Mouse (Mus musculus) MEL (cell line): ENCODE results near the gene Gm17455. TPM values are rescaled to one million over a fixed set of nuclear protein-coding genes. Genes with fewer than 3 reads are reported as not detected.

Source experiments
- DNase-seq: peaks from one replicate; pipeline ENCODE4 v3.0.0; 2011; ENCODE audit warnings: low read depth, low spot score
- H3K27ac ChIP-seq: 2 replicates; pipeline ENCODE4 v1.5.1; 2012; ENCODE audit warnings: low read depth, mild to moderate bottlenecking, control low read depth, low read length, moderate library complexity; ENCODE audit not compliant: control insufficient read depth
- H3K27me3 ChIP-seq, 2 experiments: fragments of 150-350 bp in 1 of 2; sonication (generic) in 1 of 2; 2 replicates each; pipeline ENCODE4 v1.6.1; 2012; ENCODE audit warnings: low read length in 2 of 2, mild to moderate bottlenecking in 2 of 2, improper control_type of control experiment in 1 of 2, moderate library complexity in 1 of 2; ENCODE audit not compliant: insufficient read depth in 2 of 2, control insufficient read depth in 1 of 2
- H3K36me3 ChIP-seq, 2 experiments: 2 replicates each; pipeline ENCODE4 v1.6.1; 2012 to 2014; ENCODE audit warnings: low read length in 2 of 2, improper control_type of control experiment in 1 of 2, inconsistent platforms in 1 of 2, mild to moderate bottlenecking in 1 of 2; ENCODE audit not compliant: insufficient read depth in 2 of 2, control insufficient read depth in 1 of 2
- H3K4me1 ChIP-seq, 2 experiments: fragments of 150-350 bp in 1 of 2; sonication (generic) in 1 of 2; 2 replicates each; pipeline ENCODE4 v1.6.1; 2012; ENCODE audit warnings: low read length in 2 of 2, improper control_type of control experiment in 1 of 2, mild to moderate bottlenecking in 1 of 2; ENCODE audit not compliant: insufficient read depth in 2 of 2, control insufficient read depth in 1 of 2
- H3K4me3 ChIP-seq, 2 experiments: fragments of 150-350 bp in 1 of 2; sonication (generic) in 1 of 2; 2 replicates each; pipeline ENCODE4 v1.5.1; 2012; ENCODE audit warnings: low read depth in 2 of 2, low read length in 2 of 2, mild to moderate bottlenecking in 2 of 2, moderate library complexity in 2 of 2, control low read depth in 1 of 2, improper control_type of control experiment in 1 of 2; ENCODE audit not compliant: control insufficient read depth in 1 of 2, insufficient read depth in 1 of 2
- H3K79me2 ChIP-seq: 2 replicates; pipeline ENCODE4 v1.6.1; 2012; ENCODE audit warnings: mild to moderate bottlenecking, low read length, moderate library complexity; ENCODE audit not compliant: control insufficient read depth, poor library complexity, insufficient read depth
- H3K9ac ChIP-seq: 2 replicates; pipeline ENCODE4 v1.6.1; 2012; ENCODE audit warnings: low read depth, mild to moderate bottlenecking, control low read depth, low read length, moderate library complexity; ENCODE audit not compliant: control insufficient read depth, poor library complexity, severe bottlenecking
- H3K9me3 ChIP-seq: fragments of 150-350 bp; sonication (generic); replicated peaks from 2 replicates; pipeline ENCODE4 v1.6.1; 2012; ENCODE audit warnings: mild to moderate bottlenecking, low read length, improper control_type of control experiment, moderate library complexity; ENCODE audit not compliant: insufficient read depth
- CHD2 ChIP-seq: IDR thresholded peaks from 2 replicates; pipeline ENCODE4 v1.6.1; 2011; ENCODE audit warnings: low read length, improper control_type of control experiment
- CTCF ChIP-seq, 3 experiments: IDR thresholded peaks in 2 of 3; conservative IDR thresholded peaks in 1 of 3; 2 replicates each; pipeline ENCODE4 v1.5.1; 2011 to 2012; ENCODE audit warnings: low read length in 3 of 3, low read depth in 2 of 3, mild to moderate bottlenecking in 2 of 3, improper control_type of control experiment in 1 of 3, inconsistent platforms in 1 of 3, mixed read lengths in 1 of 3, moderate library complexity in 1 of 3; ENCODE audit not compliant: control insufficient read depth in 1 of 3, insufficient read depth in 1 of 3, poor library complexity in 1 of 3, severe bottlenecking in 1 of 3
- EP300 ChIP-seq, 2 experiments: IDR thresholded peaks; 2 replicates each; pipeline ENCODE4 v1.6.1; 2011; ENCODE audit warnings: improper control_type of control experiment in 2 of 2, low read length in 2 of 2, low read depth in 1 of 2, mild to moderate bottlenecking in 1 of 2
- ETS1 ChIP-seq: IDR thresholded peaks from 2 replicates; pipeline ENCODE4 v1.6.1; 2012; ENCODE audit warnings: low read depth, mild to moderate bottlenecking, inconsistent platforms, low read length, improper control_type of control experiment, moderate library complexity
- GABPA ChIP-seq: IDR thresholded peaks from 2 replicates; pipeline ENCODE4 v1.6.1; 2012; ENCODE audit warnings: low read depth, mild to moderate bottlenecking, inconsistent platforms, low read length, improper control_type of control experiment, moderate library complexity
- GATA1 ChIP-seq: IDR thresholded peaks from 2 replicates; pipeline ENCODE4 v1.6.1; 2011; ENCODE audit warnings: low read depth, low read length, improper control_type of control experiment
- HCFC1 ChIP-seq: IDR thresholded peaks from 2 replicates; pipeline ENCODE4 v1.6.1; 2012; ENCODE audit warnings: low read depth, mild to moderate bottlenecking, inconsistent platforms, low read length, improper control_type of control experiment, moderate library complexity
- JUND ChIP-seq: IDR thresholded peaks from 2 replicates; pipeline ENCODE4 v1.6.1; 2011; ENCODE audit warnings: low read depth, mild to moderate bottlenecking, improper control_type of control experiment, low read length
- KAT2A ChIP-seq: conservative IDR thresholded peaks from 2 replicates; pipeline ENCODE4 v1.6.1; 2012; ENCODE audit warnings: low read depth, low read length, improper control_type of control experiment, inconsistent platforms
- MEF2A ChIP-seq: IDR thresholded peaks from 2 replicates; pipeline ENCODE4 v1.6.1; 2014; ENCODE audit warnings: low read depth, mild to moderate bottlenecking, inconsistent platforms, low read length, improper control_type of control experiment; ENCODE audit not compliant: poor library complexity, insufficient replicate concordance, severe bottlenecking; ENCODE audit errors: extremely low read depth
- MXI1 ChIP-seq: IDR thresholded peaks from 2 replicates; pipeline ENCODE4 v1.6.1; 2011; ENCODE audit warnings: mild to moderate bottlenecking, low read depth, low read length, improper control_type of control experiment
- MYB ChIP-seq: IDR thresholded peaks from 2 replicates; pipeline ENCODE4 v1.6.1; 2011; ENCODE audit warnings: mild to moderate bottlenecking, low read depth, low read length, improper control_type of control experiment
- MYC ChIP-seq: IDR thresholded peaks from 2 replicates; pipeline ENCODE4 v1.6.1; 2011; ENCODE audit warnings: low read depth, mild to moderate bottlenecking, low read length, improper control_type of control experiment, moderate library complexity
- RAD21 ChIP-seq: IDR thresholded peaks from 2 replicates; pipeline ENCODE4 v1.6.1; 2011; ENCODE audit warnings: mild to moderate bottlenecking, low read depth, low read length, improper control_type of control experiment
- RCOR1 ChIP-seq: IDR thresholded peaks from 2 replicates; pipeline ENCODE4 v1.6.1; 2012; ENCODE audit warnings: low read depth, mild to moderate bottlenecking, inconsistent platforms, low read length, improper control_type of control experiment
- TAL1 ChIP-seq: IDR thresholded peaks from 2 replicates; pipeline ENCODE4 v1.6.1; 2012; ENCODE audit warnings: mild to moderate bottlenecking, inconsistent platforms, low read length, moderate library complexity, mixed read lengths
- TBP ChIP-seq: IDR thresholded peaks from 2 replicates; pipeline ENCODE4 v1.8.0; 2011; ENCODE audit warnings: low read depth, low read length, improper control_type of control experiment
- TCF12 ChIP-seq: IDR thresholded peaks from 2 replicates; pipeline ENCODE4 v1.6.1; 2014; ENCODE audit warnings: low read depth, mild to moderate bottlenecking, inconsistent platforms, low read length, improper control_type of control experiment, moderate library complexity
- UBTF ChIP-seq: IDR thresholded peaks from 2 replicates; pipeline ENCODE4 v1.6.1; 2012; ENCODE audit warnings: low read depth, mild to moderate bottlenecking, inconsistent platforms, low read length, improper control_type of control experiment, moderate library complexity, borderline replicate concordance; ENCODE audit not compliant: insufficient read depth
- USF2 ChIP-seq, 2 experiments: IDR thresholded peaks; 2 replicates each; pipeline ENCODE4 v1.6.1; 2011 to 2012; ENCODE audit warnings: improper control_type of control experiment in 2 of 2, low read length in 2 of 2, borderline replicate concordance in 1 of 2, inconsistent platforms in 1 of 2, low read depth in 1 of 2, mild to moderate bottlenecking in 1 of 2; ENCODE audit not compliant: insufficient read depth in 1 of 2
- ZC3H11A ChIP-seq: IDR thresholded peaks from 2 replicates; pipeline ENCODE4 v1.6.1; 2012; ENCODE audit warnings: low read depth, mild to moderate bottlenecking, inconsistent platforms, low read length, improper control_type of control experiment
- ZKSCAN1 ChIP-seq: IDR thresholded peaks from 2 replicates; pipeline ENCODE4 v1.6.1; 2012; ENCODE audit warnings: low read depth, mild to moderate bottlenecking, inconsistent platforms, low read length, improper control_type of control experiment, moderate library complexity
- ZMIZ1 ChIP-seq: IDR thresholded peaks from 2 replicates; pipeline ENCODE4 v1.6.1; 2012; ENCODE audit warnings: low read depth, mild to moderate bottlenecking, inconsistent platforms, low read length, improper control_type of control experiment, moderate library complexity
- ZNF384 ChIP-seq: IDR thresholded peaks from 2 replicates; pipeline ENCODE4 v1.6.1; 2012; ENCODE audit warnings: low read depth, mild to moderate bottlenecking, inconsistent platforms, low read length, improper control_type of control experiment
- polyA plus RNA-seq, 2 experiments: library from polyadenylated mRNA; stranded (reverse) in 1 of 2; unstranded in 1 of 2; fragments of >175 nt in 1 of 2; fragments of >200 nt in 1 of 2; gene quantifications; 2 replicates each; pipeline versions ENCODE4 v1.2.1 to v1.2.4; 2012; ENCODE audit warnings: low replicate concordance in 2 of 2, low read depth in 1 of 2; ENCODE audit not compliant: insufficient read length in 2 of 2, insufficient read depth in 1 of 2, missing spikeins in 1 of 2
- total RNA-seq: library from RNA; depleted of rRNA; stranded (reverse); fragments of 300-350 nt; gene quantifications from 2 replicates; pipeline ENCODE4 v1.2.3, GENCODE M21; 2012

The Gm17455 gene
- total and polyA plus RNA-seq, 3 experiments = not detected

GRCm38 (mm10) chr10:60362310-60362628 is 37.3 kb upstream of the Gm17455 start:
- Histone ChIP-seq H3K4me1 (no peaks in the 10 kb centered on the region), H3K79me2 (no peaks in the 10 kb centered on the region), H3K27me3 (no peaks in the 10 kb centered on the region), H3K27ac (no peak overlapping the region)
- DNase-seq = no peak
- TF ChIP-seq JUND (no peak), MEF2A (no peak), TCF12 (no peak), MYC (no peak), CTCF (IDR thresholded peaks at IDR 0.05 in 2 of 3, conservative IDR thresholded peaks at IDR 0.05 in 1 of 3; ENCODE audit: control insufficient read depth in 1 of 3, insufficient read depth in 1 of 3, low read depth in 2 of 3, low read length in 3 of 3, poor library complexity in 1 of 3, severe bottlenecking in 1 of 3) (no peak), CHD2 (no peak), RAD21 (no peak), TAL1 (no peak), ZKSCAN1 (no peak), TBP (no peak), EP300 (IDR thresholded peaks at IDR 0.05; ENCODE audit: low read depth in 1 of 2, low read length in 2 of 2) (no peak), MYB (no peak), ZNF384 (no peak), UBTF (no peak), HCFC1 (no peak), ETS1 (no peak), MXI1 (no peak)
- TF ChIP-seq, all 39 proteins: peak for 0
- Histone ChIP-seq H3K9ac (no peak overlapping the region), H3K9me3 (no peaks in the 10 kb centered on the region), H3K36me3 (no peaks in the 10 kb centered on the region), H3K4me3 (no peak overlapping the region)

GRCm38 (mm10) chr10:60363426-60363825 is 36.1 kb upstream of the Gm17455 start:
- no peak for DNase-seq
- H3K9ac ChIP-seq = no peak overlapping the region
- H3K9me3 ChIP-seq = no peaks in the 10 kb centered on the region
- no peaks in the 10 kb centered on the region for H3K27me3 ChIP-seq
- no peak overlapping the region for H3K4me3 ChIP-seq
- no peak for TF ChIP-seq KAT2A
- TF ChIP-seq ZNF384 = no peak
- TF ChIP-seq CTCF (IDR thresholded peaks at IDR 0.05 in 2 of 3, conservative IDR thresholded peaks at IDR 0.05 in 1 of 3; ENCODE audit: control insufficient read depth in 1 of 3, insufficient read depth in 1 of 3, low read depth in 2 of 3, low read length in 3 of 3, poor library complexity in 1 of 3, severe bottlenecking in 1 of 3) = no peak
- no peak for TF ChIP-seq GABPA
- no peak for TF ChIP-seq TBP
- no peak for TF ChIP-seq ZC3H11A
- no peak for TF ChIP-seq MYC
- TF ChIP-seq ZMIZ1 = no peak
- no peak for TF ChIP-seq ETS1
- no peak for TF ChIP-seq CHD2
- no peak for TF ChIP-seq MYB
- TF ChIP-seq GATA1 = no peak
- TF ChIP-seq RCOR1 = no peak
- TF ChIP-seq RAD21 = no peak
- no peak for TF ChIP-seq USF2 (IDR thresholded peaks at IDR 0.05; ENCODE audit: borderline replicate concordance in 1 of 2, insufficient read depth in 1 of 2, low read depth in 1 of 2, low read length in 2 of 2)
- H3K4me1 ChIP-seq = no peaks in the 10 kb centered on the region
- H3K27ac ChIP-seq = no peak overlapping the region
- no peaks in the 10 kb centered on the region for H3K79me2 ChIP-seq
- H3K36me3 ChIP-seq = no peaks in the 10 kb centered on the region
